Mouse (Mus musculus): ENCODE measurements around the gene Glrx. TPM values are rescaled to one million over a fixed set of nuclear protein-coding genes. Genes with fewer than 3 reads are reported as not detected.
"Not testable (repeated sequence)": the region's sequence is repeated elsewhere in the genome, so short reads cannot be mapped to it uniquely, and the experiment has no call there.

Gene Glrx
- polyA plus RNA-seq, 1 experiment from 2014 or later: 33.0 TPM

GRCm38 (mm10) chr13:75867876-75868275 lies 28.2 kb downstream of the Glrx start:
- Histone ChIP-seq H3K27me3 (no peaks in the 10 kb centered on the region), H3K4me3 (replicated peaks) (no peak overlapping the region), H3K27ac (no peak overlapping the region), H3K36me3 (peaks cover 24% of the 10 kb centered on the region), H3K9me3 (no peaks in the 10 kb centered on the region), H3K4me1 (replicated peaks) (no peaks in the 10 kb centered on the region), H3K4me2 (replicated peaks) (no peak overlapping the region), H3K9ac (replicated peaks) (no peak overlapping the region)
- WGBS: 96% methylated on average over 2 of the region's 2 CpGs
- no peak for ATAC-seq

- H3K4me3 ChIP-seq (replicated peaks): no peak overlapping the region
- H3K27ac ChIP-seq: no peak overlapping the region
- H3K4me2 ChIP-seq (replicated peaks): no peak overlapping the region
- WGBS: 89% methylated on average over 4 of the region's 4 CpGs
- H3K9me3 ChIP-seq: no peaks in the 10 kb centered on the region
- H3K36me3 ChIP-seq: peaks cover 29% of the 10 kb centered on the region
- no peaks in the 10 kb centered on the region for H3K4me1 ChIP-seq (replicated peaks)
- no peak overlapping the region for H3K9ac ChIP-seq (replicated peaks)
- ATAC-seq: no peak
- no peaks in the 10 kb centered on the region for H3K27me3 ChIP-seq
Observed at GRCm38 (mm10) chr13:75874608-75875376, 35.1 kb downstream of the Glrx start.

GRCm38 (mm10) chr13:75876188-75876587 lies 36.5 kb downstream of the Glrx start:
- H3K4me3 ChIP-seq (replicated peaks); ATAC-seq; H3K27me3 ChIP-seq; H3K4me1 ChIP-seq (replicated peaks); H3K9ac ChIP-seq (replicated peaks); H3K27ac ChIP-seq; H3K9me3 ChIP-seq; H3K4me2 ChIP-seq (replicated peaks): not testable (repeated sequence)
- H3K36me3 ChIP-seq: peaks cover 27% of the 10 kb centered on the region
- WGBS: 67% methylated on average over 7 of the region's 7 CpGs

GRCm38 (mm10) chr13:75876592-75876991 lies 36.9 kb downstream of the Glrx start:
- no peaks in the 10 kb centered on the region for H3K9me3 ChIP-seq
- WGBS: 89% methylated on average over 6 of the region's 6 CpGs
- ATAC-seq: no peak
- H3K9ac ChIP-seq (replicated peaks): no peak overlapping the region
- H3K4me1 ChIP-seq (replicated peaks): no peaks in the 10 kb centered on the region
- H3K27ac ChIP-seq: no peak overlapping the region
- H3K27me3 ChIP-seq: no peaks in the 10 kb centered on the region
- peaks cover 26% of the 10 kb centered on the region for H3K36me3 ChIP-seq
- no peak overlapping the region for H3K4me2 ChIP-seq (replicated peaks)
- H3K4me3 ChIP-seq (replicated peaks): no peak overlapping the region

- Histone ChIP-seq H3K27ac (no peak overlapping the region), H3K4me1 (replicated peaks) (no peaks in the 10 kb centered on the region), H3K4me2 (replicated peaks) (no peak overlapping the region), H3K9me3 (no peaks in the 10 kb centered on the region), H3K9ac (replicated peaks) (no peak overlapping the region), H3K4me3 (replicated peaks) (no peak overlapping the region), H3K27me3 (no peaks in the 10 kb centered on the region), H3K36me3 (peaks cover 24% of the 10 kb centered on the region)
- no peak for ATAC-seq
Observed at GRCm38 (mm10) chr13:75877907-75878306, 38.2 kb downstream of the Glrx start.

GRCm38 (mm10) chr13:75879756-75880155 lies 40.1 kb downstream of the Glrx start:
- Histone ChIP-seq H3K4me2 (replicated peaks) (no peak overlapping the region), H3K4me1 (replicated peaks) (no peaks in the 10 kb centered on the region), H3K9ac (replicated peaks) (no peak overlapping the region), H3K9me3 (no peaks in the 10 kb centered on the region), H3K36me3 (peaks cover 23% of the 10 kb centered on the region), H3K27ac (no peak overlapping the region), H3K27me3 (no peaks in the 10 kb centered on the region), H3K4me3 (replicated peaks) (no peak overlapping the region)
- WGBS: 91% methylated on average over 3 of the region's 3 CpGs
- ATAC-seq: no peak

GRCm38 (mm10) chr13:75880501-75880900 lies 40.8 kb downstream of the Glrx start:
- WGBS: 64% methylated on average over 2 of the region's 2 CpGs
- Histone ChIP-seq H3K36me3 (peaks cover 21% of the 10 kb centered on the region), H3K27ac (no peak overlapping the region), H3K4me1 (replicated peaks) (no peaks in the 10 kb centered on the region), H3K4me3 (replicated peaks) (no peak overlapping the region), H3K9me3 (no peaks in the 10 kb centered on the region), H3K4me2 (replicated peaks) (no peak overlapping the region), H3K9ac (replicated peaks) (no peak overlapping the region), H3K27me3 (no peaks in the 10 kb centered on the region)
- peak; percentile 70 for ATAC-seq

GRCm38 (mm10) chr13:75883792-75884191 lies 44.1 kb downstream of the Glrx start:
- Histone ChIP-seq H3K4me1 (replicated peaks) (no peaks in the 10 kb centered on the region), H3K4me3 (replicated peaks) (no peak overlapping the region), H3K27ac (no peak overlapping the region), H3K36me3 (peaks cover 26% of the 10 kb centered on the region), H3K4me2 (replicated peaks) (no peak overlapping the region), H3K9ac (replicated peaks) (no peak overlapping the region), H3K9me3 (no peaks in the 10 kb centered on the region), H3K27me3 (no peaks in the 10 kb centered on the region)
- ATAC-seq: no peak
- 91% methylated on average over 3 of the region's 3 CpGs for WGBS

- no peak for ATAC-seq
Observed at GRCm38 (mm10) chr13:75891868-75892267, 52.2 kb downstream of the Glrx start.

GRCm38 (mm10) chr13:75892291-75892690 lies 52.6 kb downstream of the Glrx start:
- Histone ChIP-seq H3K9me3 (no peaks in the 10 kb centered on the region), H3K27ac (no peak overlapping the region), H3K4me3 (replicated peaks) (no peak overlapping the region), H3K36me3 (peaks cover 37% of the 10 kb centered on the region), H3K4me1 (replicated peaks) (no peaks in the 10 kb centered on the region), H3K9ac (replicated peaks) (no peak overlapping the region), H3K27me3 (no peaks in the 10 kb centered on the region), H3K4me2 (replicated peaks) (no peak overlapping the region)
- 83% methylated on average over 3 of the region's 3 CpGs for WGBS
- ATAC-seq: no peak

More at GRCm38 (mm10) chr13:75891868-75892267, 52.2 kb downstream of the Glrx start:
- Histone ChIP-seq H3K4me2 (replicated peaks) (no peak overlapping the region), H3K9ac (replicated peaks) (no peak overlapping the region), H3K4me3 (replicated peaks) (no peak overlapping the region), H3K27ac (no peak overlapping the region), H3K27me3 (no peaks in the 10 kb centered on the region), H3K36me3 (peaks cover 37% of the 10 kb centered on the region), H3K4me1 (replicated peaks) (no peaks in the 10 kb centered on the region), H3K9me3 (no peaks in the 10 kb centered on the region)
- WGBS: 95% methylated on average over 4 of the region's 4 CpGs

GRCm38 (mm10) chr13:75892876-75893275 lies 53.2 kb downstream of the Glrx start:
- Histone ChIP-seq H3K9ac (replicated peaks) (no peak overlapping the region), H3K36me3 (peaks cover 33% of the 10 kb centered on the region), H3K27me3 (no peaks in the 10 kb centered on the region), H3K4me2 (replicated peaks) (no peak overlapping the region), H3K9me3 (no peaks in the 10 kb centered on the region), H3K4me1 (replicated peaks) (no peaks in the 10 kb centered on the region), H3K27ac (no peak overlapping the region), H3K4me3 (replicated peaks) (no peak overlapping the region)
- no peak for ATAC-seq
- 83% methylated on average over 6 of the region's 6 CpGs for WGBS
